Mouse (Mus musculus): ENCODE measurements at regions not wholly inside any gene's neighbourhood (a gene's known extent, or its start where the extent isn't known, plus 50 kb on each side); places are given as distances from the start of the nearest gene placed in this dataset.

DNA sequence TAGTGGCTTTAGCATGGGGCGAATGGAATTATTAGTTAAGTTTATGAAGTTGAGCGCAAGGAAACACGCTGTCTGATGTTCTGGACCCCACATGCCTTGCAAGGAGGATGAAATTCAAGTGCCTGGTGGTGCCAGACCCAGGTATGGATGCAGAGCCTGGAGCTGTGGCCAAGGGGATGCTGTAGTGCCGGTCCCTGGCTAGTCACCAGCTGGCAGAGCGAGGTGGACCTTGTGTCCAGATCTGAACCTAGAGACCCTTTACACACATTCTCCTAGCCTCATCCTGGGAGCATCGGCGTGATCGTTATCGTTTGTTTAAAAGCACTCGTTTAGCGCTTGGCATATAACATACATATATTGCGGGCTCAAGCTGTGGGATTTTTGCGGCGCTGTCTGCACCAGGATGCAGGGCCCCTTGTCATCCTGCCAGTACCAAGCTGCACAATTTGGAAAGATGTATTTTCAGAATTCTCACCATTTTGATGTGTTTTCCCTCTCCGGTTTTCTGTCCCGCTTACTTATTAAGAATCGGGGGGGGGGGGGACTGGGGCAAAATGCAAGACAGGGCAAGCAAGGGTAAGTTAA lies 678.2 kb downstream of the Vrk1 start:
- intact Hi-C loops (cut with DNase I), result no loop called here
- no peak for DNase-seq

DNA sequence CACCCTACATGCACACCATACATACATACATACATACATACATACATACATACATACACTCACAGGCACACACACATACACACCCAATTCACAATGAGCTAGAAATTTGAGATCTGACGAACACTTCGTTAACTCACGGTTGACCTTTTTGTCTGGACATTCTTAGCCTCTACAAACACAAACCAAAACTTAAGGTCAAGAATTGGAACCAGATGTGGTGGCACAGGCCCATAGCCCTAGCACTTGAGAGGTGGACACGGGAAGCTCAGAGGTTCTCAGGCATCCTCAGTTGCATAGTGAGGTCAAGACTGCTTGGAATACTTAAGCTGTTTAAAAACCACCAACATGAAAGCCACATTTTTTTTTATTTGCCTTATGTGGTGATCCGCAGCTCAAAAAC lies 692.9 kb downstream of the Vrk1 start:
- no peak for DNase-seq
- intact Hi-C loops (cut with DNase I), result no loop called here

DNA sequence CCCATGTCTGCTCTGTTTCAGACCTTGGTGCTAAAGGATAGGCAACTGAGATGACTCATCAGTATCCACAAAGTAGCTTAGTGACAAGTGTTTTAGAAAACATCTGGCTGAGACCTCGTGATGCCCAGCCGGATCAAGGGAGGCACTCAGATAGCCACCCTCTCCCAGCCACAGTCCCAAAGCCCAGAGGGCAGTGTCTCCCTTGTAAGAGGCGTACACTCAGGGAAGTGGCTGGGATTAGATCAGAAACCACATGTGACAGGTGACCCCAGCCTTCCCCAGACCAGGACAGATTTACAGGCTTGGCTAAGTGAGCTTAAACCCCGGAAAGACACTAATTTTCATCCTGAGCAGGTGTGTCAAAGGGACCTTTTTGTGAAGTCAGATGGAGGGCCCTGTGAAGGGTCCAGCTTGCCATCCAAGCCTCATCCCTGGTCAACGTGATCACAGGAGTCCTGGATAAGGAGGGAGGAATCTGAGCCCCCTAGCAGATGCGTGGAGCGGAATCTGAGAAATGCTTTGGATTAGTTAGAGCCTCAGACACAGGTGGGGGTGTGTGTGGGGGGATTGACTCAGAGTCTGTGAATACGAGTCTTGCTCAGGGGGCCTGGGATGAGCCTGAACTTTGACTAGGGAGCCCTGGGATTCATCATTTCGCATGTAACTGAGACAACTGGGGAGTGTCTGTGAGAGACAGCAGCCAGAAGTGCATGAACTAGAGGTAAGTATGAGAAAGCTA lies 711.4 kb downstream of the Vrk1 start:
- intact Hi-C loops (cut with DNase I), result no loop called here

DNA sequence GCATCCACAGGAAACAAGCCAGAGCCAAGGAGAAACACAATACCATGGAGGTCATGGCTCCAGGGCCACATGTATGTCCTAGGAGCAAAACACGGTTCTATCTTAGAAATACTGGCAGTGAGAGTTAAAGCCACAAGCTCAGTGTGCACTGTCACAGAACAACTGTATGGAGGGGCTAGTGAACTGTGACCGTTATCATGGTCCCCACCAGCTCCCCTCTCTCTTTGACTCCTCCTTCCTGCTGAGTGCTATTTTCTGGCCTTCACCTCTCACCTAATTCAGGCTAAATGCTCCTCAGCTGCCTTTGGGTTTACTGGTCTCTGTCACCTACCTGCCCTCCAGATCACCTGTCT lies 712.0 kb downstream of the Vrk1 start:
- intact Hi-C loops (cut with DNase I), result no loop called here
- DNase-seq, result no peak

More for the DNA sequence above, 711.4 kb downstream of the Vrk1 start:
- no peak for DNase-seq

DNA sequence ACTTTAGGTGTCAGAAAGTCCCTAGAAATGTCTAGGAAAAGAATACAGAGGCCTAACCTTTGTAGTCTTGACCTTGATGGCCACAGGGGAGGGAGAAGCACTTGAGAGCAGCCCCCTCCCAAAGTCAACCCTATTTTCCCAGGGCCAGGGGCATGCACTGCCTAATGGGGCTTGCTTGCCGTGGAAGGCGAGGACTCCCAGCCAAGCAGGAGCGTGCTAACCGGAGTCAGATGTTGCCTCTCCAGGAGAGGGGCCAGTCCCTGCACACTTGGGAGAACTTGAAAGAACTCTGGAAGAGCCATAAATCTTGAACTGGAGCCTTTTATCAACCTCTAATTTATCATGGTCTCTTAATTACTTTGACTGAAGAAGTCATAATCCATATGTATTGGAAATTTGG lies 712.7 kb downstream of the Vrk1 start:
- intact Hi-C loops (cut with DNase I), result no loop called here
- DNase-seq, result no peak

DNA sequence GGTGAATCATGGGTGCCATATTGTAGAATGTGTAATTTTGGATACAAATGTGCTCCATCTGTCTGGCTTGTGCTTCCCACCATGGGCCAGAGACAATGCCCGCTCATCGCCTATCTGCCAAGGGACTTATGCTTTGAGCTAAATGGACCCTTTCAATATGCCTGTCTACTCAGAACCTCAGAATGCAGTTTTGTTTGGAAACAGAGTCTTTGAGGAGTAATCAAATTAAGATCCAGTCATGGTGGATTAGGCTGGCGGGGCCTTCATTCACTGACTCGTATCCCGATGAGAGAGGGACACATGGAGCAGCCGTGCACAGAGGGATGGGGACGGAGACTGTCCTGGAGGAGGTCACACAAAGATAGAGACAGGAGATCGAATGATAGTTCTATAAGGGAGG lies 716.9 kb downstream of the Vrk1 start:
- DNase-seq, result no peak
- intact Hi-C loops (cut with DNase I), result no loop called here

DNA sequence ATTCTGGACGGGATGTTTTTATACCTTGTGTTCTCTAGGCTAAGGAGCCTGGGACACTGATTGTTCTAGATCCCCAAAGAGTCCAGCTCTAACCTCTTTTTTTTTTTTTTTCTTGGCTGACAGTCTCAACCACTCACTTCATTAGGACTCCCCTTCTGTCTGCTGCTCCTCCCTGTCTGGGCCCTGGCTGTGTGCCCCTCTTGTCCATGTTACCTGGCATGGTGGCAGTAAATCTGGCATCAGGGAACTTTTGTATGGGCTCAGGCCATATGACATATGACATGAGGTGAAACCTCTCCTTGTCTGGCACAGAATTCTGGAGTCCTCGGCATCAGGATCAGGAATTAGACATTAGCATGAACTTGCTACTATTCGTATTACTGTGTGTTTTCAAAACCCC lies 717.5 kb downstream of the Vrk1 start:
- DNase-seq, result no peak
- intact Hi-C loops (cut with DNase I), result no loop called here

DNA sequence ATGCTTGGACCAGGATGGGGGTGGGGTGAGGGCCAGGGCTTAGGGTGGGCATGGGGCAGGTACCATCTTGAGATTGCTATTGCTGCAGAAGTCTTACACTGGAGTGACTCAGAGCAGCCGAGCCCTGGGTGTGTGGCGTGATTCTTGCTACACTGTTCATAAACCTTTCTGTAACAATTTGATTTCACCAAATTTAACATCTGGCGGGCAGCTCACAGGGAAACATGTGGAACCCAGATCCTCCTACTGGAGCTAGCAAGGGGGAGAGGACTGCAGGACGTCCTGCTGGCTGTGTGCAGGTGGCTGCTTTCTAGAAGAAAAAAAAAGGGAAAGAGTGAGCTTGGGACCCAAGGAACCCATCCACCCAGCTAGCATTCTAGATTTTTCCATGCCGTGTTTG lies 719.7 kb downstream of the Vrk1 start:
- no peak for DNase-seq
- intact Hi-C loops (cut with DNase I), result no loop called here

DNA sequence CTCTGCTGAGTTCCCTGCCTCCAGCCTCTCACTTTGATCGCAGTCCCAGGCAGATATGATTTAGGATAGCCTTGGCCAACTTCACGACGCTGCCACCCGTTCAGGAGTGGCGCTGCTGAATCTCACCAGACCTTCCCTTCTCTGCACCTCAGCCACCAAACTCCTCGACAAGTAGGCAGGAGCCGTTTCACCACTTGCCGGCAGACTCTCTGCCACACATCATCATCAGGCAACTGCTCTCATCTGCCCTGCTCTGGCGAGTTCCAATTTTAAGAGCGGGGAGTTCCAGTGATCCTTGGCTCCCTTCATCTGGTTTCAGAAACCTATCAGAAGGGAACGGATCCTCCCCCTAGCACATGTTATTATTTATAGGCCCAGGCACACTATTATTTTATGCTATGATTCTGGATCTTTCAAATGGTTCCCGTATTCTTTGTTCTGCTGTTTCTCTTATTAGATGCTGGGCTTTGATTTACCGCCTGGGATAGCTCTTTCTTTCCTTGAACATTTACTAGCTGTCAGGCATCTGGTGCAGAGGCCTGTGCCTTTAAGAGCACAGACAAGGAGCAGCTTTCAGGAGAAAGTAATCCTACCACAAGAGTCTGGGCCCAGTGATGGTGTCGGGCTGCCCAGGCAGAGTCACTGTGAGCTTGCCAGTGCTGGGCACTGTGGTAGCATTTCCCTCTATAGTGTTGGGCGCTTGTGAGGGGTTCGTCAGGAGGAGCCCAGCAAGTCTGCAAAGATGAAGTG lies 722.3 kb downstream of the Vrk1 start:
- DNase-seq, result no peak
- intact Hi-C loops (cut with DNase I), result no loop called here

DNA sequence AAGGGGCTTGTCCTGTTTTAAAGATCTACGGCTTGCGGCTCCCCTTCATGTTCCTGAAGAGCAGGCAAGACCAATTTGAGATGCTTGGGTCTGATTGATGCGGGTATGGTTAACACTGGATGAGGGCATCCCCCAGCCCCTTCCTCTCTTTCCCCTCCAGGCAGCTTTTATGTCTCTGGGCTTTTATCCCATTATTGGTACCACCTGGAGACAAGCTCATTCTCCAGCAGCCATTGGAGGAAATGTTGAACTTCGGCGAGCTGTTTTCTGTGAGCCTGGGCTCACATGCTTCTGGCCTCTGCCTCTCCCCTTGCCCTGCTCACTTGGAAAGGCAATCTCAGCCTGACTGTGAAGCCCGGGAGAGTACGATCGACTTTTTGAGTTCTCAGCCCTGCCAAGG lies 738.7 kb downstream of the Vrk1 start:
- intact Hi-C loops (cut with DNase I), result no loop called here
- no peak for DNase-seq

DNA sequence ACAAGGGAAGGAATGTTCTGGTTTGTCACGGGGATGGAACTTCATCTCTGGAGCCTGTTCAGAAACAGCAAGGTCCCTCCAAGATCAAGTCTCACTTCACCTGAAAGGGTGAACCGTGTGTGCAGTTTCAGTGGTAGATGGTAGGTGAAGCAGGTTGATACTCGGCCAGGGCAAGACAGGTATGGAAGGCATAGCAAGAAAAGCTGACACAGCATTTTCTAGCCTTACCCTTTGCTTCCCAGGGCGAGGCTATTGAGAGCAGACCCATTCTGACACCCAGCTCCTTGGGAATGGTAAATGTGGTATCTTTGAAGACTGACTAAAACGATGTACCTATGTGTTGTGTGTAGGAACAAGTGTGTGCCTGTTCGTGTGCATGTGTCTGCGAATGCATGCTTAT lies 724.9 kb upstream of the 3110018I06Rik start:
- intact Hi-C loops (cut with DNase I), result no loop called here
- no peak for DNase-seq

DNA sequence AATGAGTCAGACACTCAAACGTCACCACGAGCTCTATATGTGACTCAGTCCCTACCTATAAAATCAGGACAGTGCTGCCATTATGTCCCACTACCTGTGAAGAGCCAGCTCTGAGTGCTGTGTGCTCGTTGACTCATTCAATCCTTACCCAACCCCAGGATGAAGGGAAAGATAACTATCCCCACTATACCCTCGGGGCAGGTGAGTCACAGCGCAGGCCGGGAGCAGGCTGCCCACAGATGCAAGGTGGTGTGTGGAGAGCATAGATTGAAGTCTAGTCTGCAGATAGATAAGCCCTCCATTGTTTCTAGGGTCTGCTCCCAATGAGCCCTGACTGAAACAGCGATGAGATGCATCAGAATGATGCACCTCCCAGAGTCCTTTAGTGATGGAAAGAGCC lies 723.9 kb upstream of the 3110018I06Rik start:
- intact Hi-C loops (cut with DNase I), result no loop called here
- no peak for DNase-seq

DNA sequence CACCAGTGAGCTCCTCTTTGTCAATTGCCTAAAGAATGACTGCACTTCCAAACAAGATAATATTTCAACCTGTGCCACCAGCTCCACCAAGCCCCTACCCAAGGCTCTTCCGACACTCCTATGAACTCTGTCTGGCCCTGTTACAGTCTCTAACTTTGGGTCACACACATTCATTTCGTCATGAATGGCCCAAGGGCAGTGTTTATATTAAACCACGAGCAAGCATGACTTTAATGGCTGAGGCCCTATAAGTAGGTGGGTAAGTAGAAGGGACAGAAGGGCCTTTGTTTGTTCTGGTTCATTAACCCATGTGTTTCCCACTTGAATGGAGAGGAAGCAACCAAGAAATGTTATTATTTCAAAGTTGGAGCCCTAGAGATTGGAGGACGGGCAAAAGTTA lies 714.9 kb upstream of the 3110018I06Rik start:
- intact Hi-C loops (cut with DNase I), result no loop called here
- DNase-seq, result no peak

DNA sequence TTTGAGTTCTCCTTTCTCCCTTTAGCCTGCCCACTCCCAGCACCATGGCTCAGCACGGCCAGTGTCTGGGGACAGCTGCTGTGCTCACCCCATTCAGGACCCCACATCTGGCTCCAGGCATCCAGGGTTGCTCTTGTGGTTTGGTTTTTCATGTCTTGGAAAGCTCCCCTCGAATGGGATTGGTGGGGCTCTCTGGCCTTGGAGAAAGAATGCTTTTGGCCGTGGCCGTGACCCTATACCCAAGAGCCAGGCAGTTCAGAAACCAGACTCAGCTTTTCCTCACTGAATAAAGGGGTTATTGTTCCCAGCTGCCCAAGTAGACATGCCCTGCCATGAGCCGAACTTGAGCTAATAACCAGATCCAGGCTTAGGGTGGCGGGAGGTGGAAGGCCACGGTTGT lies 691.8 kb upstream of the 3110018I06Rik start:
- no peak for DNase-seq
- intact Hi-C loops (cut with DNase I), result no loop called here

DNA sequence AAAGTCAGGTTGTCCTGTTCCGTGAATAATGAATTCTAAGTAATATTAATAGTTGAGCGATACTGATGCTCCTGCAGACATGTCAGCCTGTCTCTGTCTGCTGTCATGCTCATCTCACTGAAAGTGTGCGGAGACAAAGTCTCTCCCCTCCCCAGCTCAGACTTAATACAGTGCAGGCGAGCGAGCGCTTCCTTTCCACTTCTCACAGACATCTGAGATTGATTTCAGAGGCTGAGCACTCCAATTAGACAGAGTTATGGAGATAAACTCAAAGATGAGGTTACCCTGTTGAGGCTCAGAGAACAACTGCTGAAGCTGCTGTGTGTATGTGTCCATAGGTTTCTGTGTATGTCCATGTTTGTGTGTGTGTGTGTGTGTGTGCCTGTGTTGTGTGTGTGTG lies 668.7 kb upstream of the 3110018I06Rik start:
- intact Hi-C loops (cut with DNase I), result no loop called here
- DNase-seq, result no peak

DNA sequence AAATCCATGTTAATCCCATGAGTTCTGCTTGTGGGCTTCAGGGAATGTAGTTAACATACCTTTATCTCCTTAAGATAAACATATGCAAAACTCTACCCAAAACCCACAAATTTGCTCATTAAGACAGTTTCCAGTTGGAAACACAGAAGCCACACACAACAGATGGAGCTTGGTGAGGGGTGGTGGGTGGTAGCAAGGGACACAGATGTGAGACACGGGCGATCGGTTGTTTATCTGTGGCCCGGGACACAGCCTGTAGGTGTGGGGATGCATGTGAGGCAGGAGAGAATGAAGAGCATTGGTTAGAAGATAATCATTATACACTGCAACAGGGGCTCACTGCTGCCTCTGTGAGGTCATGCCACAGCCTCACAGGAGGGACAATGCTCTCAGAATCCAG lies 666.1 kb upstream of the 3110018I06Rik start:
- DNase-seq, result no peak
- intact Hi-C loops (cut with DNase I), result no loop called here

DNA sequence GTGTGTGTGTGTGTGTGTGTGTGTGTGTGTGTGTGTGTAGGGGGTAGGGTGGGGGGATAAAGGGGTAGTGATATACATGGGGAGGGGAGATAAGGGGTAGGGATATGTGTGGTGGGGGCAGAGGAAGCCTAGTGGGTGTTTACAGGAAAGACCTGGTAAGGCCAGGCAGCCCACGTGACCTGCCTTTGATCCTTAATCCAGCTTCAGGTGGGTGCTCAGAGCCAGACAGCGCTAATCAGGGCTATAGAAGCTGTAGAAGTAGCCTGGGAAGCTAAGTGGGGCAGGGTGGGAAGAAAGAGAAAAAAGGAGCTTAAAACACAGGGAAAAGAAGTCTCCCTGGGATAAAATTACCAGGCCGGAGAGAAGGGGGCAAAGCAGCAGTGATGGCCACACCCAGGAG lies 659.9 kb upstream of the 3110018I06Rik start:
- intact Hi-C loops (cut with DNase I), result no loop called here
- DNase-seq, result no peak

DNA sequence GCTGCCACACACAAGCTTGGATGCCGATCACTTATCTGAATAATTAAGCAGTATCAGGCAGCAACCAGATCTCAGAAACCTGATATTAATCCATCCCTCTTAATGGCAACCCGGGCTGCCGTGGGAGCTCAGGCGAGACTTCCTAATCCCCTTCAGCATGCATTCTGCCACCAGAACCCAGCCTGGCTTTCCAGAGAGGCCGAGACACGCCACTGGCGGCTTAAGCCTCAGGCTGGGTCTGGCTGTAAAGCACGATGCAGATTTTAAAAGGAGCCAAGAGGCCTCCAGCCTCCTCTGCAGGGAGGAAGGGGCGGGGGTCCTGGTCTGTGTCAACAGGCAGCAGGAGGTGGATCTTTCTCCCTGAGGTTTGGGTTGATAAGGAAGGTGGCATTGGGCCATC lies 659.1 kb upstream of the 3110018I06Rik start:
- intact Hi-C loops (cut with DNase I), result no loop called here

DNA sequence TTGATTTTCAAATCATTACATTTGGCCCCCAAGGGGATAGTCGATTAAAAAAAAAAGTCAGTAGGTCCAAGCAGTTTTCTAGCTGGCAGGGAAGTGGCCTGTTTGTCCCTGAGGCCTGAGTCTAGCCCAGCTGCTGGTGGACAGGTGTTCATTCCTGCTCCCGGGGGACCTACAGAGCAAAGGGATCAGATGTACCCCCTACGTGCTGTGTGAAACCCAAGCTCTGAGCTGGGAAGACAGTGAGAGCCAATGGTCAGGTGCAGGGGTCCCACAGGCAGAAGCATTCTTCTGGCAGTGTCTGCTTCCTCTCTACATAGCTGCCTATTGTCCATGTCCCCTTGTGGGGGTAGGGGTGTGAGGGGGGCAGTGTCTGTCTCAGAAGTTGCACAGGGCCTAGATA lies 653.2 kb upstream of the 3110018I06Rik start:
- no peak for DNase-seq
- intact Hi-C loops (cut with DNase I), result no loop called here

More for the DNA sequence above, 659.1 kb upstream of the 3110018I06Rik start:
- DNase-seq, result no peak

DNA sequence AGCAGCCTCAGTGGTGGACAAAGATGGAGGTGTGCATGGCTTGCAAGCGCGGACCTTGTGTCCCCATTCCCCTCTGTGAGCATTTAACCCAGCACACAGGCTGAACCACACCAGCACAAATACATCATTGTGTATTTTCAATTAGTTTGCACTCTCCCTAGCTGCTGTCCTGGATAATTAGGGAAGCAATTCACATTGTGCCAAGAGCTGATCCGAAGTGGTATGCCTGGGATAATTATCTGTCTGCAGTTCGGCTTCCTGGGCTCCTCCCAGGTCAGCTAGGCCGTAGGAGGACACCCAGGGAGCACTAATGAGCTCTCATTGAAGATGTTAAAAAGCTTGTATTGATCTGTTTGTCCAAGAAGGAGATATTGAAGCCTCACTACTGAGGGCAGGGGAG lies 648.8 kb upstream of the 3110018I06Rik start:
- intact Hi-C loops (cut with DNase I), result no loop called here
- DNase-seq, result no peak

DNA sequence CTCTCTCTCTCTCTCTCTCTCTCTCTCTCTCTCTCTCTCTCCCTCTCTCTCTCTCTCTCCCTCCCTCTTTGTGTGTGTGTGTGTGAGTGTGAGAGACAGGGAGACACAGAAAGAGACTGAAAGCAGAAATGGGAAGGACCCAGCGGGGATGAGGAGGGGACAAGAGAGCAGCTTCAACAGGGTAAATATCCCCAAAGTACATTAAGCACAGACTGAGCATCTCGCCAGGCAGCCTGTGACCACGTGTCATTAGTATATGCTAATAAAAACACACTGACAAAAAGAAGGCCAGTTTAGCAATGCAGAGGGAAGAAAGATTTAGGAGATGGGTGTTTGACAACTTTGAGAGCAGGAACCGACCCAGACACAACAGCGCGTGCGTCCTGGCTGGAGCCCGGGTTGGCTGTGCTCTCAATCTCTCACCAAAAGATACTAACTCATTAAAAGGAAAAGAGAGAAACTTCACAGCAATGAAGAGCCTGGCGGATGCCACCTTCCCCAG lies 648.2 kb upstream of the 3110018I06Rik start:
- no peak for DNase-seq
- intact Hi-C loops (cut with DNase I), result no loop called here

DNA sequence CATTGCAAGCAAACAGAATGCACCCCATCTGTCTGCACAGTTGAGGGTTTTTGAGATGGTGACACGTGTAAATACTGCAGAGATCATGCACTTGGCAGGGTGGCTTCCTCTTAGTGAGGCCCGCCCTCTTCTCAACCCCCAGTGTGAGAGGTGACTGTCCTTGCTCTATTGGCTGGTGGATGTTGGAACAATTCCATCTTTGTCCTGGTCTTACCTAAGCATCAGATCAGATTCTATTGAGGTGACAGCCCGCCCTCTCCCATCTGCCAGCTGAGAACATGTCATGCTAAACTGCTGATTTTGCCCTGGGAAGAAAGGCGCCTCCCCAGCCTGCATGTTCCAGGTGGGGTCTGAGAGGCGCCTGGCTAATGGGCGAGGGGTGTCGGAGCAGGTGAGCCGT lies 646.4 kb upstream of the 3110018I06Rik start:
- intact Hi-C loops (cut with DNase I), result no loop called here
- no peak for DNase-seq
